Mouse (Mus musculus) ovary, postnatal 10 days (tissue): Measurements from ENCODE around the gene Smc5.

Experiments used
- DNase-seq: peaks from one replicate; pipeline ENCODE4 v3.0.0; 2022; ENCODE audit warnings: low spot score

Gene Smc5

GRCm38 (mm10) chr19:23188986-23189385 is 84.7 kb downstream of the Smc5 start:
- no peak for DNase-seq

GRCm38 (mm10) chr19:23187732-23188131 is 86.0 kb downstream of the Smc5 start:
- DNase-seq: no peak

- DNase-seq: no peak
These were observed 89.6 kb downstream of the Smc5 start for GRCm38 (mm10) chr19:23184068-23184467.

- DNase-seq: no peak
These were observed 90.2 kb downstream of the Smc5 start for GRCm38 (mm10) chr19:23183493-23183892.

GRCm38 (mm10) chr19:23178533-23178932 is 95.2 kb downstream of the Smc5 start:
- DNase-seq: no peak

GRCm38 (mm10) chr19:23175511-23175910 is 98.2 kb downstream of the Smc5 start:
- DNase-seq: no peak

- DNase-seq: no peak
These were observed 98.6 kb downstream of the Smc5 start for GRCm38 (mm10) chr19:23175090-23175489.

- no peak for DNase-seq
These were observed 102.6 kb downstream of the Smc5 start for GRCm38 (mm10) chr19:23171136-23171535.

- no peak for DNase-seq
These were observed 103.2 kb downstream of the Smc5 start for GRCm38 (mm10) chr19:23170476-23170875.

- DNase-seq: no peak
These were observed 104.0 kb downstream of the Smc5 start for GRCm38 (mm10) chr19:23169659-23170050.

GRCm38 (mm10) chr19:23168899-23169658 is 104.6 kb downstream of the Smc5 start:
- no peak for DNase-seq

- no peak for DNase-seq
These were observed 107.0 kb downstream of the Smc5 start for GRCm38 (mm10) chr19:23166550-23167284.

- DNase-seq: no peak
These were observed 109.0 kb downstream of the Smc5 start for GRCm38 (mm10) chr19:23164651-23165240.

GRCm38 (mm10) chr19:23163361-23163760 is 110.3 kb downstream of the Smc5 start:
- no peak for DNase-seq

- no peak for DNase-seq
These were observed 110.8 kb downstream of the Smc5 start for GRCm38 (mm10) chr19:23162877-23163276.

- DNase-seq: no peak
These were observed 111.3 kb downstream of the Smc5 start for GRCm38 (mm10) chr19:23162387-23162809.

- no peak for DNase-seq
These were observed 113.8 kb downstream of the Smc5 start for GRCm38 (mm10) chr19:23159780-23160395.
